Mouse (Mus musculus): Measurements from ENCODE around the gene Pcnx.

GRCm38 (mm10) chr12:81949026-81949425, 89.2 kb downstream of the Pcnx start:
- no peak for TF ChIP-seq MAFK (IDR thresholded peaks at IDR 0.05; ENCODE audit: insufficient read depth, low read depth, low read length)
- TF ChIP-seq ZC3H11A (IDR thresholded peaks at IDR 0.05; ENCODE audit: borderline replicate concordance, low read depth, low read length): no peak
- no peak for TF ChIP-seq HCFC1 (IDR thresholded peaks at IDR 0.05; ENCODE audit: borderline replicate concordance, insufficient read depth, low read length)
- no peak for TF ChIP-seq CHD2 (IDR thresholded peaks at IDR 0.05; ENCODE audit: low read depth, low read length)
